Mouse (Mus musculus) spleen, adult 2 months (tissue): ENCODE results near the gene Isg20. TPM values are rescaled to one million over a fixed set of nuclear protein-coding genes. Genes with fewer than 3 reads are reported as not detected.

Experiments used
- DNase-seq, 2 experiments: peaks; one replicate each; pipeline versions ENCODE4 v3.0.0 to v3.0.0-alpha.2; 2012 to 2021; ENCODE audit warnings: low spot score in 2 of 2, low read depth in 1 of 2
- H3K27ac ChIP-seq: fragments of 200-500 bp; 2 replicates; pipeline ENCODE4 v1.5.1; 2012; ENCODE audit warnings: low read length, inconsistent platforms; ENCODE audit not compliant: insufficient read depth
- H3K27me3 ChIP-seq: fragments of 200-500 bp; 2 replicates; pipeline ENCODE4 v1.6.1; 2012; ENCODE audit warnings: mild to moderate bottlenecking, moderate library complexity, low read length, inconsistent platforms; ENCODE audit not compliant: control insufficient read depth, insufficient read depth
- H3K36me3 ChIP-seq: fragments of 200-500 bp; 2 replicates; pipeline ENCODE4 v1.6.1; 2012; ENCODE audit warnings: mild to moderate bottlenecking, low read length, inconsistent platforms; ENCODE audit not compliant: control insufficient read depth, insufficient read depth
- H3K4me1 ChIP-seq: fragments of 200-500 bp; 2 replicates; pipeline ENCODE4 v1.6.1; 2011; ENCODE audit warnings: inconsistent platforms; ENCODE audit not compliant: control insufficient read depth, insufficient read depth, insufficient read length
- H3K4me3 ChIP-seq: fragments of 200-500 bp; 2 replicates; pipeline ENCODE4 v1.5.1; 2011; ENCODE audit warnings: mild to moderate bottlenecking, inconsistent platforms; ENCODE audit not compliant: insufficient read depth, insufficient read length; ENCODE audit errors: extremely low read depth
- CTCF ChIP-seq: fragments of 200-500 bp; IDR thresholded peaks from 2 replicates; pipeline ENCODE4 v1.5.1; 2011; ENCODE audit warnings: mild to moderate bottlenecking, inconsistent platforms; ENCODE audit not compliant: insufficient read depth, insufficient read length, insufficient replicate concordance; ENCODE audit errors: extremely low read depth
- POLR2A ChIP-seq: fragments of 200-500 bp; IDR thresholded peaks from 2 replicates; pipeline ENCODE4 v1.6.1; 2011; ENCODE audit warnings: low read depth, low read length, inconsistent platforms
- WGBS: fragments of 180-500 bp; shearing (Covaris S2); methylation state at CpG from one replicate; pipeline ENCODE4 v1.1.7; 2018; 5-methylcytosine and 5-hydroxymethylcytosine counted together
- polyA plus RNA-seq: library from polyadenylated mRNA; depleted of rRNA; stranded (reverse); fragments of >200 nt; gene quantifications from 2 replicates; pipeline ENCODE4 v1.2.3, GENCODE M21; 2012; rRNA removed

The Isg20 gene
- polyA plus RNA-seq = 205 and 302 TPM in 2 replicates

DNA sequence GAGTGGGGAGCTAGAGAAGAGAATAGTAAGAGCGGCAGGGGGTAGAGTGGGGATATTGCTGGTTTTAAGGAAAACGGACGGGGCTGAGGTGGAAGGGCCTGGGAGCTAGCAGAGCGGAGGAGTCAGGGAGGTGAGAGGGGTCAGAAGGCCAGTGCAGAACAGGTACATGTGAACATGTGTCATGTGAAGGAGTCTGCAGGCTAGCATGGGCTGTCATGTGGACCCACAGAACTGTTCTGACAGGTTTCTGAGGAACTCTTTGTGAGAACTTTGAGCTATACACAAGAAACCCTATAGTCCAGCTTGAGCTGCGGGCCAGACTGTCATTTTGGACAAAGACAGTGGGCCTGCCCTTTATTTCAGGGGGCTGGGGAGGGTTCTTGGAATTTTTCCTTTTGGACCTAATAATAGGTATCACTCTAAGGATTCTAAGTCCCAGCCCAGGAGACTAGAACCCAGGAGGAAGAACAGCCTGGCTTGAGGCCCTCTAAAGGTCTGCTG lies at the start of gene Isg20:
Gene Isg20 (plus strand): TSS at position 451 of the 501 bp plus-strand sequence.
- Histone ChIP-seq H3K36me3 (peaks cover 3% of the 10 kb centered on the region), H3K27ac (peak within 1 kb of the TSS; percentile 76), H3K4me3 (peak within 1 kb of the TSS; percentile 63), H3K4me1 (peaks cover 20% of the 10 kb centered on the region), H3K27me3 (no peaks in the 10 kb centered on the region)
- WGBS = 69% methylated on average over 5 of the region's 5 CpGs
- TF ChIP-seq POLR2A = no peak
- TF ChIP-seq CTCF = no peak
- no peak for DNase-seq

DNA sequence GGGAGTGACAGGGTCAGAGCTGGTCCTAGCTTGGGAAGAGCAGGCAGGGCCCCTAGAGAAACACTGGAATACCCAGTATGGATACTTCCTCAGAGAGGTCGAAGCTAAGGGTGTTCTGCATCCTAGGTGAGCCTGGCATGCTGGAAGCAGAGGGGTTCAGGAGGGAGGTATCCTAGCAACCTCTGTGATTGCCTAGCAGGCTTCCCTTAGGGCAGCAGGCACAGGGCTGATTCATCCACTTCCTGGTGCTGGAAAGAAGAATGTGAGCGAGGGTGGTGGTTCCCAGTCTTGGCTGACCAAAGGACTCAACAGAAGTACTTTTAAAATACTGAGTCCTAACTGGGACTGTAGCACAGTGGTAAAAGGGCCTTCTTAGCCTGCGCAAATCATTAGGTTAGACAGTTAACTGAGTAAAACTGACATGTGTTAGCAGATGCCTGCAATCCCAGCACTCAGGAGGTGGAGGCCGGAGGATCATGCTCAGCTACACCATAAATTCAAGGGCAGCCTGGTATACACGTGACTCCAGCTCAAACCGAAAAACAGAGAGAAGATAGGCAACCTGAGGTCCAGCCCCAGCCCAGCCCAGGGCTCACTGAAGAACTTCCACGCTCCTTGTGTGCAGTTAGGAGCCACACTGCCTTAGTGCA lies 49.3 kb upstream of the Isg20 start:
- no peaks in the 10 kb centered on the region for H3K4me1 ChIP-seq
- H3K4me3 ChIP-seq = no peak overlapping the region
- TF ChIP-seq POLR2A = no peak
- TF ChIP-seq CTCF = no peak
- H3K27ac ChIP-seq = no peak overlapping the region
- DNase-seq = no peak
- WGBS = 86% methylated on average over 7 of the region's 7 CpGs
- no peaks in the 10 kb centered on the region for H3K36me3 ChIP-seq
- H3K27me3 ChIP-seq = no peaks in the 10 kb centered on the region

DNA sequence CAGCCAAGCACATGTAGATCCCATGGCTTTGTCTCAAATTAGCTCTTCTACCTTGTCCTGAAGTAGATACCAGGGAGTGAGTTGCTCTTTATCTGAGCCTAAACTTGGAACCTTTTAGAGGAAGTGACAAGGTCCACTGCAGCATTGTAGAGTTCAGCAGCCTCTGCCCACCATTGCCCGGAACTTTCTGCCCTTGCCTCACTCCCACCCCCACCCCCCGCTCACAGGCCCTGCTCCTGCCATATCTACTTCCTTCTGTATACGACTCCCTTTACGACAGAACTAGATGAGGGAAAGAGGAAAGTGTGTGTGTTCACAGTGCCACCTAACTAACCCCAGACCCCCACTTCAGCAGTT lies 48.8 kb upstream of the Isg20 start:
- 23% methylated on average over 4 of the region's 4 CpGs for WGBS
- TF ChIP-seq POLR2A (no peak), CTCF (no peak)
- Histone ChIP-seq H3K36me3 (no peaks in the 10 kb centered on the region), H3K4me1 (no peaks in the 10 kb centered on the region), H3K27me3 (no peaks in the 10 kb centered on the region), H3K4me3 (no peak overlapping the region), H3K27ac (no peak overlapping the region)
- no peak for DNase-seq

DNA sequence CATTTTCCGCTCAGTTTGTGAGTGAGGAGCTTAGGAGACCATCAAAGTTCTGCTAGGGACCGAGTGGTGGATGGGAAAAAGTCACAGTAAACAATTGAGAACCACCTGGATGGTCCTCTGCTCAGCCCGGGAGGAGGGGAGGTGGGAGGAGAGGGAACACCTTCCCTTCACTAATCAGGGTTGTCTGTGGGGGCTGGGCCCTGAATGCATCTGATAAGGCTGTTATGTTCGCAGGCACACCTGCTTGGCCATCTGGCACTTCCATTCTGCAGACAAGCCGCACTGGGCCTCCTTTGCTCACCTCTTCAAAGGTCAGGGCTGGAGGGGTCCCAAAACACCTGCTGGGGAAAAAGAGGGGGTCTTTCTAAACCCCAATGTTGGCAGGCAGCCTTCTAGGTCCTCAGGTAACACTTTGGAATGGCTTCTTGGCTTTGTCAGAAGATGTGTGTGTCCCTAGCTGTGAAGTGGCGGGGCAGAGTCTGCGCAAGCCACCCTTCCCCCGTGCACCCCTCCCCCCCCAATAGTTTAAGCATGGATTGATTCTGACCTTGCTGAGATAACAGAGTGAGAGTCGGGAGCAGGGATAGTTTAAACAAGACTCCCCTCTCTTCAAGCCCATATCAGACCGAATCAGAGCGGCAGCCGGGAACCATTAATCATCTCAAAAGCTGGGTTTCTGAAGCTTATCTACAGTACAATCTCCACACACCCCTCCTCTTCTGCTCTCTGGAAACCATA lies 47.8 kb upstream of the Isg20 start:
- TF ChIP-seq CTCF (no peak), POLR2A (no peak)
- no peak for DNase-seq
- Histone ChIP-seq H3K4me3 (no peak overlapping the region), H3K36me3 (no peaks in the 10 kb centered on the region), H3K27me3 (no peaks in the 10 kb centered on the region), H3K4me1 (no peaks in the 10 kb centered on the region), H3K27ac (no peak overlapping the region)
- 62% methylated on average over 12 of the region's 12 CpGs for WGBS

DNA sequence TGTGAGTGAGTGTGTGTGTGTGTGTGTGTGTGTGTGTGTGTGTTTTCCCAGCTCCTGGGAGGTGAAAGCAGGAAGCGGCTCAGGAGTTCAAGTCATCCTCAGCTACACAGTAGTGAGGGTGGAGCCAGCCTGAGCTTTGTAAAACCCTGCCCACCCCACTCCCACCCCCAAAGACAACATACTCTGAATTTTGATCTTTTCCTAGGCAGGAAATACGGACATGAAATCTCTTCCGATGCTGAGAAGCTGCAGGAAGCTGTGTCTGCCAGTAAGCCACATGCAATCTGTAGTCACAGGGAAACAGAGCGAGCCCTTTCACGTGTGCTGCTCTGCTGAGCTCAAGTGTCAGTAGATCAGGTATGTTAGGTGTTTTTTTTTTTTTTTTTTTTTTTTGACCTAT lies 44.5 kb upstream of the Isg20 start:
- TF ChIP-seq CTCF = no peak
- no peak for TF ChIP-seq POLR2A
- no peak overlapping the region for H3K4me3 ChIP-seq
- WGBS = 40% methylated on average over 5 of the region's 5 CpGs
- no peaks in the 10 kb centered on the region for H3K36me3 ChIP-seq
- no peak for DNase-seq
- H3K27ac ChIP-seq = no peak overlapping the region
- no peaks in the 10 kb centered on the region for H3K27me3 ChIP-seq
- no peaks in the 10 kb centered on the region for H3K4me1 ChIP-seq

DNA sequence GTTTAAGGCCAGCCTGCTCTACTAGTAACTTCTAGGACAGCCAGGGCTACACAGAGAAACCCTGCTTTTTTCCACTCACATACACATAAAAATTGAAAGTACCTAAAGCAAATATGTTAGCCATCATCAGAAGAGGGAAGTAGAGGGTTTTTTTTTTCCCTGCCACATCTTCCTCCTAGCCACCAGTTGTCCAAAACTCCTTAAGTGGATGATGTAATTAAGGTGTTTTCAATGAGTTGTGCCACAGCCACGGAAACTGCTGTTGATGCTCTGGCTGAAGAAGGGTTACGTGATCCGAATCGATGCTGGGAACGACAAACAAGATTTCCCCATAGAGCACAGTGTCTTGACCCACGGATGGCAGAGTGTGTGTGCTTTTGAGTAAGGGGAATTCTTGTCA lies 40.9 kb upstream of the Isg20 start:
- Histone ChIP-seq H3K27me3 (no peaks in the 10 kb centered on the region), H3K36me3 (no peaks in the 10 kb centered on the region), H3K4me1 (no peaks in the 10 kb centered on the region), H3K4me3 (no peak overlapping the region), H3K27ac (no peak overlapping the region)
- TF ChIP-seq CTCF (no peak), POLR2A (no peak)
- DNase-seq = no peak
- 49% methylated on average over 6 of the region's 6 CpGs for WGBS

DNA sequence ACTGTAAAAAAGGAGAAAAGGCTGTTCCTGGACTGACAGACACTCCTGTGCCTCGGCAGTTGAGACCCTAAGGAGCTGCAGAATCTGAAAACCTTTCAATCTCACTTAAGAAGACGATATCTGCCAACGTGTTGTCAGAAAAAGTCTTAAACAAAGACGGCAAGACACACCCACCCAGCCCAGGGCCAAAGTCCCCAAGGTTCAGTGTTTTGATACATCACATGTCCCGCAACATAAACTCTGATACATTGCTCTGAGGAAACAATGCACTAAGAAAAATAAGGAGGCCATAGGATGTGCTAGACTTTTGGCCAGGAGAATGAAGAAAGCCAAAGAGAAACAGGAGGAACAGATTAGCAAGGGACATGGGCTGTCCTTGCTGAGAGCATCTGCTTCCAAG lies 40.4 kb upstream of the Isg20 start:
- Histone ChIP-seq H3K4me1 (no peaks in the 10 kb centered on the region), H3K27me3 (no peaks in the 10 kb centered on the region), H3K4me3 (no peak overlapping the region), H3K27ac (no peak overlapping the region), H3K36me3 (no peaks in the 10 kb centered on the region)
- TF ChIP-seq POLR2A (no peak), CTCF (no peak)
- 83% methylated on average over 5 of the region's 5 CpGs for WGBS
- no peak for DNase-seq
